Mouse (Mus musculus): ENCODE data around the gene Glyat.

- TF ChIP-seq ZNF384 (IDR thresholded peaks at IDR 0.05; ENCODE audit: low read depth, low read length): no peak
- no peak for TF ChIP-seq MAFK (IDR thresholded peaks at IDR 0.05; ENCODE audit: insufficient read depth, low read depth, low read length)
- TF ChIP-seq HCFC1 (IDR thresholded peaks at IDR 0.05; ENCODE audit: borderline replicate concordance, insufficient read depth, low read length): no peak
- no peak for TF ChIP-seq ZC3H11A (IDR thresholded peaks at IDR 0.05; ENCODE audit: borderline replicate concordance, low read depth, low read length)
- no peak for TF ChIP-seq CHD2 (IDR thresholded peaks at IDR 0.05; ENCODE audit: low read depth, low read length)
Measured at GRCm38 (mm10) chr19:12633176-12633575, at the start of gene Glyat.
